Mouse (Mus musculus): ENCODE measurements around the gene Lrrtm1. TPM values are rescaled to one million over a fixed set of nuclear protein-coding genes. Genes with fewer than 3 reads are reported as not detected.

Gene Lrrtm1
- total RNA-seq, 2 experiments from 2014 or later = not detected

GRCm38 (mm10) chr6:77301305-77301704 is 58.8 kb downstream of the Lrrtm1 start:
- intact Hi-C loops (cut with DNase I) = no loop called here
- no peak for DNase-seq

DNA sequence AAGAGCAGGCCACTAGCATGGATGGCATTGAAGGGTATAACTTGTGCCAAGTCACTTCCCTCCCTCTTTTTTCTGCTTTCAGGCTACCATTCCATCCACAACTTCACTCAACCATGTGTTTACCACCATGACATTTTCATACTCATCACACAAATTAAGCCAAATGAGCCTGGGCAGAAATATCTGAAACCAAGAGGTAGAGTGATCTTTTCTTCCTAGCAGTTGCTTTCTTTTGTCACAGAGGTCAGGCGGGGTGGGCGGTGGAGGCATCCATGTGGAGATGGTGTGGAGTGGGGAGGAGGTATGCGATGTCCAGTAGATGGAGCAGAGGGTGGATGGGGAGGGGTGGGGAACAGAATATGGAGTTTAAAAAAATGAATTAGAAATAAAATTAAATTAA is 64.3 kb downstream of the Lrrtm1 start:
- no peak for DNase-seq
- intact Hi-C loops (cut with DNase I) = no loop called here
